Mouse (Mus musculus) myocyte (in vitro differentiated cells): Measurements from ENCODE around the gene Tbx22.

ENCODE experiments used
- CEBPB ChIP-seq: IDR thresholded peaks from 2 replicates; pipeline ENCODE4 v1.6.1; 2011; ENCODE audit warnings: mild to moderate bottlenecking, moderate library complexity; ENCODE audit not compliant: poor library complexity, insufficient read depth, severe bottlenecking
- E2F4 ChIP-seq: IDR thresholded peaks from one replicate; pipeline ENCODE4 v1.6.1; 2011; ENCODE audit warnings: mild to moderate bottlenecking, control low read depth, moderate library complexity; ENCODE audit not compliant: insufficient read depth
- MAX ChIP-seq: IDR thresholded peaks from one replicate; pipeline ENCODE4 v1.6.1; 2011; ENCODE audit warnings: low read depth, mild to moderate bottlenecking, control low read depth
- MYOD1 ChIP-seq, 3 experiments: IDR thresholded peaks; one replicate each; pipeline ENCODE4 v1.6.1; 2011; ENCODE audit warnings: control low read depth in 2 of 3, low read depth in 2 of 3, mild to moderate bottlenecking in 2 of 3, moderate library complexity in 1 of 3; ENCODE audit not compliant: insufficient read length in 2 of 3, control insufficient read depth in 1 of 3
- MYOG ChIP-seq, 3 experiments: IDR thresholded peaks; one replicate each; pipeline ENCODE4 v1.6.1; 2011; ENCODE audit warnings: control low read depth in 2 of 3, low read depth in 2 of 3, mild to moderate bottlenecking in 2 of 3; ENCODE audit not compliant: insufficient read length in 2 of 3, control insufficient read depth in 1 of 3, insufficient read depth in 1 of 3
- POLR2A ChIP-seq: IDR thresholded peaks from one replicate; pipeline ENCODE4 v1.6.1; 2011; ENCODE audit warnings: low read depth, mild to moderate bottlenecking, control low read depth, moderate library complexity; ENCODE audit not compliant: insufficient read length
- POLR2AphosphoS2 ChIP-seq: IDR thresholded peaks from one replicate; pipeline ENCODE4 v1.6.1; 2011; ENCODE audit warnings: low read depth, control low read depth; ENCODE audit not compliant: insufficient read length
- REST ChIP-seq: IDR thresholded peaks from one replicate; pipeline ENCODE4 v1.6.1; 2011; ENCODE audit warnings: mild to moderate bottlenecking, control low read depth, moderate library complexity; ENCODE audit not compliant: insufficient read depth, insufficient read length
- TCF12 ChIP-seq: IDR thresholded peaks from one replicate; pipeline ENCODE4 v1.6.1; 2011; ENCODE audit warnings: mild to moderate bottlenecking, control low read depth; ENCODE audit not compliant: poor library complexity, insufficient read depth, severe bottlenecking
- TCF3 ChIP-seq: IDR thresholded peaks from one replicate; pipeline ENCODE4 v1.6.1; 2011; ENCODE audit warnings: low read depth, control low read depth; ENCODE audit not compliant: insufficient read length
- USF1 ChIP-seq: IDR thresholded peaks from one replicate; pipeline ENCODE4 v1.6.1; 2011; ENCODE audit warnings: low read depth, mild to moderate bottlenecking, control low read depth, moderate library complexity

- TF ChIP-seq POLR2A (no peak), TCF12 (no peak), USF1 (no peak), REST (no peak), MYOD1 (IDR thresholded peaks at IDR 0.05; ENCODE audit: control insufficient read depth in 1 of 3, insufficient read length in 2 of 3, low read depth in 2 of 3) (no peak), POLR2AphosphoS2 (no peak), MAX (no peak), E2F4 (no peak), CEBPB (no peak), MYOG (IDR thresholded peaks at IDR 0.05; ENCODE audit: control insufficient read depth in 1 of 3, insufficient read depth in 1 of 3, insufficient read length in 2 of 3, low read depth in 2 of 3) (no peak), TCF3 (no peak)
Measured at GRCm38 (mm10) chrX:107708584-107708983, 40.8 kb downstream of the Tbx22 start.
